Mouse (Mus musculus) heart, adult 2 months (tissue): ENCODE measurements around the gene Ager. TPM values are rescaled to one million over a fixed set of nuclear protein-coding genes. Genes with fewer than 3 reads are reported as not detected.

Source experiments
- DNase-seq, 2 experiments: peaks; one replicate each; pipeline ENCODE4 v3.0.0; 2021
- H3K27ac ChIP-seq: fragments of 200-600 bp; 2 replicates; pipeline ENCODE4 v1.8.1; 2022
- H3K27me3 ChIP-seq: fragments of 200-500 bp; 2 replicates; pipeline ENCODE4 v1.6.1; 2012; ENCODE audit warnings: mild to moderate bottlenecking, low read length, inconsistent platforms, mixed read lengths; ENCODE audit not compliant: control insufficient read depth, insufficient read depth
- H3K36me3 ChIP-seq: fragments of 200-500 bp; 2 replicates; pipeline ENCODE4 v1.6.1; 2012; ENCODE audit warnings: low read length, inconsistent platforms; ENCODE audit not compliant: control insufficient read depth, insufficient read depth
- H3K4me1 ChIP-seq: fragments of 200-500 bp; 2 replicates; pipeline ENCODE4 v1.6.1; 2011; ENCODE audit warnings: low read length; ENCODE audit not compliant: control insufficient read depth, insufficient read depth
- H3K4me3 ChIP-seq: fragments of 200-600 bp; 2 replicates; pipeline ENCODE4 v1.8.1; 2022
- H3K79me2 ChIP-seq: fragments of 200-500 bp; replicated peaks from 2 replicates; pipeline ENCODE4 v1.6.1; 2012; ENCODE audit warnings: mild to moderate bottlenecking, inconsistent platforms, low read length, moderate library complexity, mixed read lengths; ENCODE audit not compliant: control insufficient read depth, insufficient read depth
- H3K9ac ChIP-seq: fragments of 200-500 bp; 2 replicates; pipeline ENCODE4 v1.6.1; 2012; ENCODE audit warnings: low read depth, mild to moderate bottlenecking, control low read depth, inconsistent platforms, low read length, mixed read lengths
- CTCF ChIP-seq: fragments of 200-600 bp; IDR thresholded peaks from 2 replicates; pipeline ENCODE4 v1.8.1; 2022; ENCODE audit warnings: antibody characterized with exemption, mild to moderate bottlenecking, moderate library complexity
- EP300 ChIP-seq: fragments of 200-500 bp; IDR thresholded peaks from 2 replicates; pipeline ENCODE4 v1.6.1; 2011; ENCODE audit warnings: low read depth, low read length, control low read depth; ENCODE audit not compliant: insufficient read depth
- POLR2A ChIP-seq: fragments of 200-500 bp; IDR thresholded peaks from 2 replicates; pipeline ENCODE4 v1.6.1; 2011; ENCODE audit warnings: mild to moderate bottlenecking, low read depth, low read length, control low read depth; ENCODE audit not compliant: insufficient read depth
- WGBS: fragments of 180-500 bp; shearing (Covaris S2); methylation state at CpG from one replicate; pipeline ENCODE4 v1.1.7; 2018; 5-methylcytosine and 5-hydroxymethylcytosine counted together
- intact Hi-C: fragments of 180-260 bp; cut with DNase I; formaldehyde crosslinking; loops from one replicate; pipeline ENCODE4 v1.15.1; 2025
- polyA plus RNA-seq: library from polyadenylated mRNA; depleted of rRNA; stranded (reverse); fragments of >200 nt; gene quantifications from 2 replicates; pipeline ENCODE4 v1.2.3, GENCODE M21; 2012
- total RNA-seq, 2 experiments: library from RNA; stranded (reverse); gene quantifications; 2 replicates each; pipeline ENCODE4 v1.2.3; 2021

The Ager gene
- total and polyA plus RNA-seq, 3 experiments, result 0.14 to 2.2 (median 0.18) TPM

DNA sequence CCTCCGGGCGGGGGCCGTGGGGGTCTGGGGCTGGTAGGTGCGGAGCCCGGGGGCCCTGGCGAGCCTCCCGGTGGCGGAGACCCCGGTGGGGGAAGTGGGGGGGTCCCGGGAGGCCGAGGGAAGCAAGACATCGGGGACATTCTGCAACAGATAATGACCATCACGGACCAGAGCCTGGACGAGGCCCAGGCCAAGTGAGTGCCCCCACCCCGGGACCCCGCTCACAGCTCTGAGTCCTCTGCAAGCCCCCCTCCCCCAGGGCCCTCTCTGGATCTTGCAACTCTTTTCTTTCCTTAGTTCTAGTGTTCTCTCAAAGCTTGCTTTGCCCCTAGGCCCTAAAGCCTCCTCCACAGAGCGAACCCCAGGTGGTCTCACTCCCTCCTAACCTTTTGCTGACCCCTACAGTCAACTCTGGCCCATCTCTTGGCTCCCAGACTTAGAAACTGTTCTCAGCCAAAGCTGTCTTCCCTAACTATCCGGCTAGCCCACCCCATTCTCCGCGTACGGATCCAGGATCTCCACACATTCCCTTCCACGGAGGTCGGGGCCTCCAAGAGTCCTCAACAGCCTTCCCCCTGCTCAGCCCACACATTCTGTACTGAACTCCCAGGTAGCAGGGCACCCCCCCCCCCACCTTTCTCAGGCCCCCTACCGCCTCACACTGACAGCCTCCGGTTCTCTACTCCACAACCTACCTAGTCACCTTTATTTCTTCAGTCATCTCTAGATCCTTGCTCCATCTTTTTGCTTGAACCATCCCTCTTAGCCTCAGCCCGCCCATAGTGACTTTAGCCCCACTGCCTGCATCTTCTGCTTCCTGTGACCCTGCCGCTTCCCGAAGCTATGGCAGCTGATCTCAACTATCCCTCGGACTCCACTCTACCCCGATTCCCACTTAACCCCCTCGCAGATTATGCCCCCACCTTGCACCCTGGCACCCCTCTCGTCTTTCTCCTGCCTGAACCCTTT, 4.8 kb upstream of the Ager start:
- Histone ChIP-seq H3K9ac (peak overlapping the region; percentile 88), H3K4me1 (peaks cover 17% of the 10 kb centered on the region), H3K4me3 (peak overlapping the region; percentile 74), H3K36me3 (no peaks in the 10 kb centered on the region), H3K79me2 (no peaks in the 10 kb centered on the region), H3K27ac (peak overlapping the region; percentile 87), H3K27me3 (no peaks in the 10 kb centered on the region)
- TF ChIP-seq POLR2A, result no peak; the same call in 1 of the 2 replicates
- TF ChIP-seq CTCF, result no peak
- TF ChIP-seq EP300, result no peak
- 6% methylated on average over 30 of the region's 32 CpGs for WGBS
- intact Hi-C loops, result loop anchor here (10.0 kb wide), 1 partner anchor 668 kb away; the partner anchor contains the start of gene Rgl2
- no peak for DNase-seq

DNA sequence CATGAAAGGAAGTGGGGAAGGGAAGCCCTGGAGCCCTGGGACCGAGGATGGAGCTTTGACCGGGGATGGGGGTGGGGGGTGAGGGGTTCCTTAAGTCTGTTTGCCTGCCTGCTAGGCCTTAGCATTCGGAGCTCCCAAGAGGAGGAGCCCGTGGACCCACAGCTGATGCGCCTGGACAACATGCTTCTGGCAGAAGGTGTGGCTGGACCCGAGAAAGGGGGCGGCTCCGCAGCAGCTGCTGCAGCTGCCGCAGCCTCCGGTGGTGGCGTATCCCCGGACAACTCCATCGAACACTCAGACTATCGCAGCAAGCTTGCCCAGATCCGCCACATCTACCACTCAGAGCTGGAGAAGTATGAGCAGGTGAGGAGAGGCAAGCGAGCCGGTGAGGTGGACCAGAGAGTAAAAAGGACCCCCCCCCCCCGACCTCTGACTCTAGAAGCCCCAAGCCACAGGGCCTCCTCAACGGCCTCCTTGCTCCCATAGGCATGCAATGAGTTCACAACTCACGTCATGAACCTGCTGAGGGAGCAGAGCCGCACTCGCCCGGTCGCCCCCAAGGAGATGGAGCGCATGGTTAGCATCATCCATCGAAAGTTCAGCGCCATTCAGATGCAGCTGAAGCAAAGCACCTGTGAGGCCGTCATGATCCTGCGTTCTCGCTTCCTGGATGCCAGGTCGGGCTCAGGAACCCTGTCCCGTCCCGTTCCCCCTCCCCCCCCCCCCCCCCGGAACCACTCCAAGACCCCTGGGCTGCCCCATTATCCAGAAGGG, 3.7 kb upstream of the Ager start:
- no peak for TF ChIP-seq POLR2A
- TF ChIP-seq CTCF, result no peak
- no peak for TF ChIP-seq EP300
- DNase-seq, result peak; percentile 38 to 44
- H3K27me3 ChIP-seq, result no peaks in the 10 kb centered on the region
- no peak overlapping the region; the same call in 1 of the 2 replicates for H3K27ac ChIP-seq
- peak overlapping the region; percentile 60; the same call in 1 of the 2 replicates for H3K9ac ChIP-seq
- peaks cover 12% of the 10 kb centered on the region for H3K4me1 ChIP-seq
- peak overlapping the region; percentile 74 for H3K4me3 ChIP-seq
- H3K79me2 ChIP-seq, result no peaks in the 10 kb centered on the region
- 56% methylated on average over 34 of the region's 34 CpGs for WGBS
- no peaks in the 10 kb centered on the region for H3K36me3 ChIP-seq
- intact Hi-C loops, result loop anchor here (10.0 kb wide), 1 partner anchor 669 kb away; the partner anchor contains the start of gene Rgl2

DNA sequence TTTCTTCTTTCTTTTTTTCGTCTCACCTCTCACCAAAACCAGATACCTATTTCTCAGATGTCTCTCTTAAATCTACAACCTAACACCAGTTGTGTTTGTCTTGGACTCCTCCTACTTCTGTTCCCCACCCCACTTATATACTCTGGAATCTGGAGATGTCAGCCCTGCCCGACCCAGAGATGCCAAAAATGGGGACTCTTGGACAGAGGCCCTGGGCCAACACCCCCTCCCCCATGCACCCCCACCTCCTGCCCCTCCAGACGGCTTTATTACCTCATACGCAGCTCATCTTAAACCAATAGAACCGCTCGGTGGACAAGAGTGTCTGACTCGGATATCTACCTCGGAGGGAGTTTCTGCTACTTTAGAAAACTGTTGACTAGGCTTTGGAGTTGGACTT, 1.6 kb upstream of the Ager start:
- no peak overlapping the region for H3K4me3 ChIP-seq
- DNase-seq, result no peak
- H3K9ac ChIP-seq, result no peak overlapping the region
- H3K79me2 ChIP-seq, result no peaks in the 10 kb centered on the region
- no peak overlapping the region for H3K27ac ChIP-seq
- peaks cover 6% of the 10 kb centered on the region for H3K4me1 ChIP-seq
- intact Hi-C loops, result loop anchor here (10.0 kb wide), 1 partner anchor 671 kb away; the partner anchor contains the start of gene Rgl2
- no peak for TF ChIP-seq EP300
- TF ChIP-seq POLR2A, result no peak
- no peak for TF ChIP-seq CTCF
- WGBS, result 74% methylated on average over 8 of the region's 8 CpGs
- no peaks in the 10 kb centered on the region for H3K36me3 ChIP-seq
- H3K27me3 ChIP-seq, result no peaks in the 10 kb centered on the region

DNA sequence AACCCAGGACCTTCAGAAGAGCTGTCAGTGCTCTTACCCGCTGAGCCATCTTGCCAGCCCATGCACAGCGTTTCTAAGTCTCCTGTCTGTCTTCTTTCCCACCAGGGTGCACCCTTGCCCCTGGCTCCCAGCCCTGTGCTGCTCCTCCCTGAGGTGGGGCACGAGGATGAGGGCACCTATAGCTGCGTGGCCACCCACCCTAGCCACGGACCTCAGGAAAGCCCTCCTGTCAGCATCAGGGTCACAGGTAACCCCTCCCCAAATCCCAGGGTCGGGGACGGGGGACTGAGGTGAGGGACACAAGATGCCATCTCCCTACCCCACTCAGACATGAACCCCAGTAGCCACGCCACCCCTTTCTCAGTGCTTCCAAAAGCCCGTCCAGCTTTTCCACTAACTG, 2.2 kb downstream of the Ager start:
- Histone ChIP-seq H3K36me3 (no peaks in the 10 kb centered on the region), H3K79me2 (no peaks in the 10 kb centered on the region), H3K4me1 (peaks cover under 1% of the 10 kb centered on the region; the same call in 1 of the 2 replicates), H3K27me3 (no peaks in the 10 kb centered on the region), H3K27ac (no peak overlapping the region), H3K9ac (no peak overlapping the region), H3K4me3 (no peak overlapping the region)
- 82% methylated on average over 9 of the region's 9 CpGs for WGBS
- no peak for DNase-seq
- intact Hi-C loops, result loop anchor here (10.0 kb wide), 2 partner anchors 485 to 675 kb away; partner anchors contain the start of genes H2-DMa and Rgl2
- TF ChIP-seq EP300 (no peak), CTCF (no peak), POLR2A (no peak)

DNA sequence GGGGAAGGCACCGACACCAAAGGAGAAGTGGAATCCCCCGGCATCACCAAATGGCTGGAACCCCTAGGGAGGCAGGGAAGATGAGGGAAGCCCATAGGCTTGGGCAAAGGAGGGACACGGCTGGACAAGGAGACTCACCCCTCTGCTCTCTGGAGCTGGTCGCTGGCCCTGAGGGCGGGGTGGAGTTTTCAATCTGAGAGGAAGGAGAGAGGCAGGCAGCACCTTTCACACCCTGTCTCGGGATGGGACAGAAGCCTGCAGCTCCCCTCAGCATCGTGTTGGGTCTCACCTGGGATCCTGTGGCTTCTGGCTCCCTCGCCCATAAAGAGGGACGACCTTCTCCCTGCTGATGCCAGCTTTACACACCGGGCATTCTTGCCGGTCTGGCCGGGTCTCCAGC, 4.1 kb downstream of the Ager start:
- DNase-seq, result no peak
- WGBS, result 83% methylated on average over 12 of the region's 12 CpGs
- Histone ChIP-seq H3K79me2 (peaks cover 2% of the 10 kb centered on the region), H3K36me3 (no peaks in the 10 kb centered on the region), H3K4me3 (no peak overlapping the region), H3K4me1 (peaks cover 3% of the 10 kb centered on the region), H3K27me3 (no peaks in the 10 kb centered on the region), H3K27ac (no peak overlapping the region), H3K9ac (no peak overlapping the region)
- intact Hi-C loops, result loop anchor here (10.0 kb wide), 1 partner anchor 487 kb away; the partner anchor contains the start of gene H2-DMa
- TF ChIP-seq CTCF (no peak), POLR2A (no peak), EP300 (no peak)
